Mouse (Mus musculus) lung, adult 2 months (tissue): ENCODE results near the gene Psme1.

Experiments used
- CTCF ChIP-seq: fragments of 200-500 bp; IDR thresholded peaks from 2 replicates; pipeline ENCODE4 v1.5.1; 2011; ENCODE audit warnings: mild to moderate bottlenecking, low read length, control low read depth; ENCODE audit not compliant: insufficient read depth
- POLR2A ChIP-seq: fragments of 200-500 bp; IDR thresholded peaks from 2 replicates; pipeline ENCODE4 v1.6.1; 2011; ENCODE audit warnings: low read depth, mild to moderate bottlenecking, control low read depth, low read length, borderline replicate concordance; ENCODE audit errors: extremely low read depth

GRCm38 (mm10) chr14:55555788-55556187 lies 22.1 kb upstream of the Psme1 start:
- no peak for TF ChIP-seq CTCF
- no peak for TF ChIP-seq POLR2A
